Mouse (Mus musculus): ENCODE results near the gene Dppa5a.
"Not testable (repeated sequence)": the region's sequence is repeated elsewhere in the genome, so short reads cannot be mapped to it uniquely, and the experiment has no call there.

Dppa5a gene

DNA sequence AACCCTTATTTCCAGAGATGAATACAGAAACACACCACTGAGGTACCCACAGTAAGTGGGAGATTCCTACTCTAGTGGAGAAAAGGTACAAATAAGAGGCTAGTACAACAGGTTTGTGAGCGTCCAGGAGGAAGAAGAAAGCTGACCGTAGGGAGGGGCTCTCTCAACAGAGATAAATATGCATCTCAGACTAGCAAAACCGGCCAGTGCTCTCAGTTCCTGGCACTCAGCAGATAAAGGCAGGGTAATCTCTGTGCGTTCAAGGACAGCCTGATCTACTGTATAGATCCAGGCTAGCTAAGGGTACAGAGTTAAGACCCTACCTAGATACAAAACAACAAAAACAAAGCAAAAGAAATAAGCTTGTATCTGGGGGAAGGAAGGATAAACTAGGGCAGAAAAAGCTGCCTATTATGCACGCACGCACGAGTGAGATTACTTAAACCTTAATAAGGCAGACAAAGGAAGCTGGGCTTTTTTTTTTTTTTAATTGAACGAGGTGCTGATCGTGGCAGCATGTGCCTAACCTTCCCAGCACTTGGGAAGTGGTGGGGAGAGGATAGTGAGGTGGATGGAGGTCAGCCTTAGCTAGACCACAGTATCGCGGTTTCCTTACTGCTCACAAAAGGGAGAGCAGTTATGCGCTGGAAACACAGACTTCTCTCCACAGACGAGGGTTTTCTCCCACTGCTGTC, 2.0 kb downstream of the Dppa5a start:
- in situ Hi-C loops (cut with MboI, MseI) = loop anchor here (5.0 kb wide), 1 partner anchor 94 kb away; no protein-coding TSS in a partner anchor

DNA sequence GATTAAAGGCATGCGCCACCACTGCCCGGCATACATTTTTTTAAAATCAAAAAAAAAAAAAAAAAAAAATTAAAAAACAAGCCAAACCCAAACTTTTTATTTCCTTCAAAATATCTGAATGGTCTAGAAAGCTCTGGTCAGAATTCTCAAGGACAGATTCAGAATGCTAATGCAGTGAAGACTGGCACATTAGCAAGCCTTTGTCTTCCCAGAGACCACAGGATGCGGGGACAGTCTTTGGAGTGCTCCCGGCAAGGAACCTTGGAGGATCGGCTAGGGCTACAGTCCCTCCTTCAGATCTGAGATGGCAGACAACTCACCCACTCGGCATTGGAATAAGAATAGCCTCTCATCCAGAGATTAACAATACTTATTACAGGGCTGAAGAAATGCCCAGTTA, 3.3 kb downstream of the Dppa5a start:
- in situ Hi-C loops (cut with MboI, MseI) = loop anchor here (5.0 kb wide), 1 partner anchor 92 kb away; no protein-coding TSS in a partner anchor

DNA sequence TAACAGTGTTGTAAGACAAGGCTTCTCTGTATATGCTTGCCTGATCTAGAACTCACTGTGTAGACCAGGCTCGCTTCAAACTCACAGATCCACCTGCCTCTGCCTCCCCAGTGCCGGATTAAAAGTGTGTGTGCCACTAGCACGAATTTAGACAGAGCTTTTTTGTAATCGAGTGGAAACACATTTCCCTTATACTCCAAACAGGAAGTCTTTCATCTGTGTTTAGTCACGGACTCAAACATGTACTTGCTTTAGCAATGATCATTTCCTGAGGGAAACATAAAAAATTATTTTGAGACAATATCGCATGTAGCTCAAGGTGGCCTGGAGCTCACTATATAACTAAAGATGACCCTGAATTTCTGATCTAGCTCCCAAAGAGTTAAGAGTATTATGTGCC, 4.6 kb downstream of the Dppa5a start:
- in situ Hi-C loops (cut with MboI, MseI) = no loop called here

DNA sequence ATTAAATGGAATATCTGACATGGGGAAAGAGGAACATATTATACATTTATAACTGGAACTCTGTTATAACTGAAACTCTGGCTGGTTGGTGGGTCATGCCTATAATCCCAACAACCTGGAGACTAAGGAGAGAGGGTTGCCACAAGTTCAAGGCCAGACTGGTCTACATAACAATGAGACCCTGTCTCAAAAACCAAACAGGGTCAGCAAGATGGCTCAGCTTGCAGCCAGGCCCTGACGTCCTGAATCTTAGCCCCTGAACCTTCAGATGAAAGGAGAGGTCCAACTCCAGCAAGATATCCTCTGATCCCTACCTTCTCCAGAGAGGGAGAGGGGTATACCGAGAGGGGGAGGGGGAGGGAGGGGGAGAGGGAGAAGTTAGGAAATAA, 7.5 kb downstream of the Dppa5a start:
- in situ Hi-C loops (cut with MboI, MseI) = no loop called here

DNA sequence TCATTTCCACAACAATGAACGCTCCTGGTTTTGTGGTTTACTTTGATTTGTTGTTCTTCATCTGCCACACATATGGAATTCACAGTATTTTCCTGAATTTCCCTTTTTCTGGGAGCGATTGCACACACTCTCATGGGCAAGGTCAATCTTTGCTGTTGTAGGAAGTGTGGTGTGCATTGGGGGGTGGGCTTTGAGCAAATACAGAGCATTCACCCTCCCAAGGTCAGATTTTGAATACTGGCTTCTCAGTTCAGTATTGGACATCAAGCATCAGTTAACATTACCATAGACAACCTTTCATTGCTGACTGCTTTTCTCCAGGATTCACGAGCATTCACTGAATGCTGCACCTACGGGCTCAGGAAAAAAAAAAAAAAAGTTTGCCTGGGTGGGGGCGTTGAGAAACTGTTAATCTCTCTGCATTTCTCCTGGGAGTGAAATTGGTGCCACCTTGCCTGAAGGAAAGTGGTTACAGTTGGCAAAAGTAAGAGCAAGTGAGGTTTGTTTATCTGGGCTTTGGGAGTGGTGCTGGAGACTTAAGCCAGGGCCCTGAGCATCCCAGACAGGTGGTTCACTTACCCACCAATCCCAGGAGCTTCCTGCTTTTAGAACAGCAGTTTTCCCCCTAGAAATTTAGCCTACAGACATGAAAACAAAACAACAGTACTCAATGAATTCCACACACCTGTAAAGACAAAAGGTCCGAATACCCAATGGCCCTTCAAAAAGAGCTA, 8.1 kb downstream of the Dppa5a start:
- in situ Hi-C loops (cut with MboI, MseI) = no loop called here

DNA sequence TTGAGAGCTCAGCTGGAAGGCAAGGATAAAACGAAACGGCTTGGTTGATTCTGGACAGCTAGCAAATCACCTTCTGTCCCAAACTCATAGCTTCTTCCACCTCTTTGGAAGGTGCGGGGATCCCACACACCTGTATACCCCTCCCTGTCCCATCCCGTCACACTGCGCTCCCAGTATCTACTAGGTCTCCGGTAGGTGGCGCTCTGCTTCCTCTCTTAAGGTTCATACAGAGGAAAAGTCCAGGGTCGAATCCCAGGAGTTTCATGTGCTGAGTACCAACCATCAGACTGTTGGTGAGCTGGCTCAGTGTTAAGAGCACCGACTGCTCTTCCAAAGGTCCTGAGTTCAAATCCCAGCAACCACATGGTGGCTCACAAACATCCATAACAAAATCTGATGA, 9.9 kb downstream of the Dppa5a start:
- in situ Hi-C loops (cut with MboI, MseI) = no loop called here

DNA sequence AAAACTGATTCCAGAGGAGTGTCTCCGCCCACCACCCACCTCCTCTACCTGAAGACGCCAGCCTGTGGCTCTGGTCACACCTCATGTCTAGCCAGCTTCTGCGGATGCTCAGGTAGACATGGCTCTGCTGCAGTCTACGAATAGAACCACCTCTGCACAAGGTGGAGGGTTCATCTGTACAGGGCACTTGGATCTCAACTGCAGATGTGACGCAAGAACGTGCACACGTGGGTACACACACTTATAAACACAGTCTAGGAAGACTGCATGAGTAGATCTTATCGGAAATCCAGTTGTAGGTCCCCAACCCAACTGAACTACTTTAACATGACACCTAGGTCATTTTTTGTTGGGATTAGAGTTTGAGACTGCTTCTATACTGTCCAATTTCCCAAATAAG, 12.4 kb downstream of the Dppa5a start, which contains the start of gene Gsta2:
Gene Gsta2, minus strand, starts transcription at position 178 of the 400 bp plus-strand sequence.
- in situ Hi-C loops (cut with MboI, MseI) = no loop called here

DNA sequence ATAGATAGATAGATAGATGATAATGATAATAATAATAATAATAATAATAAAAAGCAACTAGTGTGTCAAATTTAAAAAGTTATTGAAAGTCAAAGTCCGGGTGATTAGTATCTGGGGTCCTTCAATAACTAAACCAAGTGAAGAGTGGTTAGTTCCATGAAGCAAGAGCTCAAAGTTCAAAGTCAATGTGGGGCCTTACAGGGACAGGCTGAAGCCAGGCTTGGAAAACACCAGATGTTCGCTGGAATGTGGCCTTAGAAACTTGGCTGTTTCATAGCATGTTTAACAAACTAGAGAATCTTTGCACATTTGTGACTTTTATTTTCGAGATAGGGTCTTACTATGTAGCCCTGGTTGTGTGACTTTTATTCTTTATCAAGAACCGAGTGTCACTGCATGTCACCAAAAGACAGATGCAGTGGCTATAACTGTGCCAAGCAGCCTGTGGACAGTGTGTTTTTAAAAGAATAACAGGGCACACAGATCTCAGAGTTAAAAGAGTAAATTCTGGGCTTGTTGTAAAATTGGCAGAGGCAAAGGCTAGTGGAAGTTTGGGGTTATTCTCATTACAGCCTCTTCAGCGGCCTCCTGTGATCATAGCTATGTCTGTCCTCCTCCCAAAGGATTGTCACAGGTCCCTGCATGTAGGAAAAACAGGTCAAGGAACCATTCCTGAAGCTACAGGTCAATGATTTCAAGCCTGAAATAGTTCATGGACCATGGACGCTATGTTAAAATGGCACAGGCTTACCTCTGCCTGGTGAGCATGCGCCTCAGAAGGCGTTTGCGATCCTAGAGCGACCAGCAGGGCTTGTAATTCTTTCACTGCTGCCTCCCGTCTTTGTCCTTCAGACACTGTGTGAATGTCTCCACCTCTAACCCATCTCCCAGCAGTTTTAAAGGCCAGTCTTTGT, 13.1 kb downstream of the Dppa5a start:
- in situ Hi-C loops (cut with MboI, MseI) = no loop called here

DNA sequence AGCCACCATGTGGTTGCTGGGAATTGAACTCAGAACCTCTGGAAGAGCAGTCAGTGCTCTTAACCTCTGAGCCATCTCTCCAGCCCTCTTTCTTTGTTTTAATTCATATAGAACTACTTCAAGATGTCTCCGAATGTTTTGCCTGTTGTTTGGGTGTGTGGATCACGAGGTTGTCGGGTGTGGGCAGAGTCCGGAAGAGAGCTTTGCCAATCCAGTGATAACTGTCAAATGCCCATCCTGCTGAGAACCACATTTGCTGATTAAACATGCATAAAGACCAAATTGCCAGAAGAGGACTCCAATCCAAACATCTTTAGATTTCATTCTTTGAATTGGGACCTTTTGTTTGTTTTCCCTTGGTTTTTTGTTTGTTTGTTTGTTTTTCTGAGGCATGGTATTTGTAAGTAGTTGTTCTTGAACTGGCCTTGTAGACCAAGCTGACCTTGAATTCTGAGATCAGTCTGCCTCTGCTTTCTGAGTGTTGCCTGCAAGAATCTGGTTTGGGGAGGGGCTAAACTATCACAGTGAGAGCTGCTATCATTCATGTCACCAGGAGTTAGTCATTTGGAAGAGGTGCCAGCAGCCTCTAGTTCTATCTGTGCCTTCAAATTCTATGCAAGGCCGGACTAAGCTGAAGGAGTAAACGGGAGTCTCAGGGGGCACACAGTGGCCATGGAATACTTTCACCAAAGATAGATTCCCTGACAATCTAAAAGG, 16.3 kb downstream of the Dppa5a start:
- in situ Hi-C loops (cut with MboI, MseI) = no loop called here

DNA sequence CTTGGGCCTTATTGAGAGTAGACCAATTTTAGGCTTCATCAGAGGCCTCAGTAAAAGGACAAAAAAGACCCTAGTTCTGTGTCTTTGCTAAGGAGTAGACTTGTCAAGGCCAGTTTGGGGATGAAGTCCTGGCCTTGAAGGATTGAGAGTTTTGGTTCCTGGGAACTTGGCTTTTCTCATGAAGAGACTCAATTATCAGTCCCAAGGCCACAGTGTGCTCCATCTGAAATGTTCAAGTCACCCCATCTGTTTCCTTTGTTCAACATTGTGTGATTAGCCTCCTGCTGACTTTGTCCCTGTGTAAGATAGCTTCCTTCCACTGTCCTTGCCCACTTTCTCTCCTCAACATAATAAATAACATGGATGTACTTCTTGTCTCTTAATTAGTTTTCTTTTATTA, 18.0 kb downstream of the Dppa5a start:
- in situ Hi-C loops (cut with MboI, MseI) = not testable (repeated sequence)

DNA sequence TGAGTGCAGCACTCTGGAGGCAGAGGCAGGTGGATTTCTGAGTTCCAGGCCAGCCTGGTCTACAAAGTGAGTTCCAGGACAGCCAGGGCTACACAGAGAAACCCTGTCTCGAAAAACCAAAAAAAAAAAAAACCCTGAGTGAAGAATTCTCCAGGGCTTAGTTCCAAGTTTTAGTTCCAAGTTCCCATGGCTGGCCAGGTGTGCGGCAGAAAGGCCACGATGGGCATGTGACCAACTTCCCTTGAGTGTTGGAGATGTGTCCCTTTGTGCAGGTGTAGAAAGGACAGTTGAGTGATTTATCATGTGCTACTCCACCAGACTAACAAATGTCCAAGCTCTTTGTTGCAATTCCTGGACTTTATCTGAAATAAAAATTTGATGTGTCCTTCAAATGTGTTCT, 18.8 kb downstream of the Dppa5a start:
- in situ Hi-C loops (cut with MboI, MseI) = not testable (repeated sequence)

DNA sequence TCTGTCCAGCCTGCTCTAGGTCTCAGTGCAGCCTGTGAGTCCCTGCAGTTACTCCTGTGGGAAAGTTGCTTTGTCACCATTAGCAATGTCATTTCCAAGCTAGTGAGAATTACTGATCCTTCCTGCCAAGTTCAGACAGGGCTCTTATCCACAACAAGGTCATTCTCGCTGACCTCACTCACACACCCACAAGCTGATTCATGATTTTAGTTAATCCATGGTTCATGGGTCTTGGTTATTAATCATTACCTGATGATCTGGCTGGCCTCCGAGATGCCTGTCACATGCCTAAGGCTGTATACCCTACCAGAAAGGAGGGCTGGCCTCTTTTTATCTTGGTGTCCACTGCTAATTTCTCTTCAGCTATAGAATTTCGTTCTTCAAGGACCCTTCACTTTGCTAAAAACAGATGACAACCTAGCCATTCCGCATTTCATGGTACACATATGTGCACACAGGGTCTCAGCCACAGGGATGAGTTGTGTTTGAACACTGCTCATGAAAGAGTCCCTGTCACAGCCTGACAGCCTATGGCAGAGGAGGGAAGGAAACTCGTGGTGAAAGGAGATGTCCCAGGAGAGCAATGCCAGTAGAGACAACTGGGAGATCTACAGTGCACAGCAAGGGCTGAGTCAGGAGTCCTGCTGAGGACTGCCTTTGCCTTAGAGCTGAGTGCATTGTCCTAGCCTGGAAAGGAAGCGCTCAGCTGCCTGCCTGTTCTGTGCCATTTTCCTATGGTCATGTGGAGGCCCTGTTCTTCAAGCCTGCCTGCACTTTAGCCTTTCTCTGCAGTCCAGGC, 19.6 kb downstream of the Dppa5a start:
- in situ Hi-C loops (cut with MboI, MseI) = not testable (repeated sequence)

DNA sequence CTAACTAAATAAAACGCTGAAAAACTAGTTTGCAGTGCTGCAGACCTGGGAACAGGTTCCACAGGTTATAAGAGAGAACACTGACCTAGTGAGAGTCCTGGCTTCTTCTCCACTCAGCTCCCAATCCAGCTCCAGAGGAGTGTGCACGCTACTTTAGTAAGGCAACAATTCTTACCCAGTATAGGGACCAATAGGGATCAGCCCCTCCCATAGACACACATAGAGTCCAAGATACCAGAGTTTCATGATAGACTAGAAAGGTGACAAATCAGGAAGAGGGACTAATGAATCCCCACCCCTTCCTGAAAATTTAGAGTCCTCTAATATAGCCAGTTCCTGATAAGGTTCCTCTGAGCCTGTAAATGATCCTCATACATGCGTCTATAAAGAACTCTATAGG, 21.0 kb downstream of the Dppa5a start:
- in situ Hi-C loops (cut with MboI, MseI) = no loop called here

DNA sequence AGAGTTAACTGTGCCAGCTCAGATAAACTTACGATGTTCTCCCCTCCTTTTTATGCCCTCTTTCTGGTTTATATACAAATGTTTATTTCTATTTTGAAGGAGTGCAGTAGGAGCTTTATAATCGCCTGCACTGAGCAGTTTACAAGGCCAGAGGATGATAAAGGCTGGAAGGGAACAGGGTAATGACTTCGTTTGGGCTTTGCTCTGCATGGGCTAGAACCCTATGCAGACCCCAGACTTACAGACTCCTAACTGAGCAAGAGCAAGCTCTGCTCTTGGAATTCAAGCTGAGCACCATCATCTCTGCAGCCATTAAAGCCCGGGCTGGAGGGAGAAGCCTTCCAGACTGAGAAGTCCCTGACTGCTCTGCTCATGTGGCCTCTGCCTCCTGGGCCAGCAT, 22.7 kb downstream of the Dppa5a start:
- in situ Hi-C loops (cut with MboI, MseI) = not testable (repeated sequence)

DNA sequence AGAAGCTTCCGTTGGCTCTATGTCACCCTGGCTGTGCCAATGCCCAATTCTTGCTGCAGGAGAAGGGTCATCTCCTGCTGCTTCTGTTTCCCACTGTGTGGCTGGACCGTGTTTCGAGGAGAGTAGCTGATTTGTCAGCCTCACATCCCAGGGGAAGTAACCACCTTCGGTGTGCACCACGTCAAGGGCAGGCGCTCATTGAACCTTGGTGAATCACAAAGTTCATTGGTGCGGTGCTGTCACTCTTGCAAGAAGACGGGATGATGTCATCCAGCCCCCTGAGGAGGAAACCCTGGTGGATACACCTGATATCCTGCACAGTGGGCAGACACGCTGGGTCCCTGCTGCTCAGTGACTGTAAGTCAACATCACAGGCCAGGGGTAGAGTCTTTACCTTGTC, 24.9 kb downstream of the Dppa5a start:
- in situ Hi-C loops (cut with MboI, MseI) = not testable (repeated sequence)

DNA sequence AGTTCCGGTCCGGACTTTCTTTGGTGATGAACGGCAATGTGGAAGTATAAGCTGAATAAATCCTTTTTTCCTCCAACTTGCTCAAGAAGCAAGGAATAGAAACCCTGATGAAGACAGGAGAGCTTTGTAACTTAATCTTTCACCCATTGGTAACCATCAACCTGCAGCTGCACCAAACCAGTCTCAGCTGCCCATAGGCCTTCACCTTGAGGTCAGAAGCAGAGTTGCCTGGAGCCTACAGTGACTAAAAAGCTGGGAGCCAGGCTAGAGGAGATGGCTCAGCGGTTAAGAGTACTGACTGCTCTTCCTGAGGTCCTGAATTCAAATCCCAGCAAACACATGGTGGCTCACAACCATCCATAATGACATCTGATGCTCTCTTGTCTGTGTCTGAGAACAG, 25.5 kb downstream of the Dppa5a start:
- in situ Hi-C loops (cut with MboI, MseI) = not testable (repeated sequence)

DNA sequence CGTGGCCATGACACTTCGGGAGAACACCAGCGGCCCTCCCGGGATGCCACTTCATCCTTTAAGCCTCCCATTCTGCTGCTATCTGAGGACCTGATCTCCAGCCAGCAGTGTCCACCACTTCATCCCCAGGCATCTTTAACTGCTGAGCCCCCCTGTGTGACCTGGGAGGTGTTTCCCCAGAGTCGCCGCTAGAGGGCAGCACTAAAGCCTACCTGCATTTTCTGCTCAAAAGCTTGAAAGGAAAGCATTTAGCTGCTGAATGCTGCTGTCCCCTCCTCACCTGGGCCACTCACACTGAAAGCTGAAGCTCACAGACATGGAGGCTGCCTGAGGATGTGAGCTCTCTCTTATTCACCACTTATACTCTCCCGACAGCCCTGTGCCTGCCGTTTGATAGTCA, 27.7 kb downstream of the Dppa5a start:
- in situ Hi-C loops (cut with MboI, MseI) = not testable (repeated sequence)

DNA sequence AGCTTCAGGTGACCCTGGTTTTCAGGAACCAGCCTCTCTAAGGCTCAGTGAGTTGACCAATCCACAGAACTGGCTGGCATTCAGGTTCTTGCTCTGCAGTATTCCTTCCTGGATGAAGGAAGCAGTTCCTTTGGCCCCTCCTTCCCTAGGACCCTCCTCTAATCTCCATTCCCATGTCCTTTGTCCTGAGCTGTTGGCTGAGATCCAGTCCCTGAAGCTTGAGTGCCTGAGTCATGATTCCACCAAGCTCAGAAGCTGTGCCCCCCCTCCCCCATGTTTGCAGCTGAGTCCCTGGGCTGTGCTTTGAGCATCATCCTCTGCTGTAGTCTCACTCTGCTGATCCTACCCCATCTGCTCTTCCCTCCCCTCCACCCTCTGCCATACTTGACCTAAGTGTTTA, 30.9 kb downstream of the Dppa5a start:
- in situ Hi-C loops (cut with MboI, MseI) = loop anchor here (10.0 kb wide), 1 partner anchor 1118 kb away; no protein-coding TSS in a partner anchor

DNA sequence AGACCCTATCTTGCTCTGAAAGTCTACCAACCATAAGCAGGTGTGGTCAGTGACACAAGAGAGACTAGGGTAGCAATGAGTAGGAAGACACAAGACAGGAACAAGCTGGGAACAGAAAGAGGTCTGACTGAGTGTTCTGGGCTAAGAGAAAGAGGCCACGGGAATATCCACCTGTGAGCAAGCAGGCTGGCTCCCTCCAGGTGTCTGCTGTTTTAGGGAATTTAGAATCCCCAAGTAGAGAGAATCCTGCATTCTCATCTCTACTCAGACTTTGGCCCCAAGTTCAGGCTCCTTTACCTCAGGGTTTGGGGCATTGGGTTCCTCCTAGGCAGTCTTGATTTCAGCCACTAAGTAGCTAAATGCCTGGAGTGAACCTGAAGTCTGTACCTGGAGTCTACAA, 40.7 kb downstream of the Dppa5a start, which contains the start of gene Omt2b:
Gene Omt2b, plus strand, starts transcription at position 301 of the 400 bp plus-strand sequence.
- in situ Hi-C loops (cut with MboI, MseI) = not testable (repeated sequence)

DNA sequence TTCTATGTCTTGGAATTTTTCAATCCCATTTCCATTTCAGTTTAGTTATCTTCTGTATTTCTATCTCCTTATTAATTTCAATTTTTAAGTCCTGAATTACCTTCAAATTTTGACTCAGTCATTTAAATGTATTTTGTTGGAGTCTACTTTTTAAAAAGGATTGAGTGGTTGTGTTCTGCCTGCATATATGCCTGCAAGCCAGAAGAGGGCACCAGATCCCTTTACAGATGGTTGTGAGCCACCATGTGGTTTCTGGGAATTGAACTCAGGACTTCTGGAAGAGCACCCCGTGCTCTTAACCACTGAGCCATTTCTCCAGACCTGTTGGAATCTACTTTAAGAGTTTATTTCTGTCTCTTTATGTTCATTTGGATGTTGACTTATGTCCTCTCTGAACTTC, 48.5 kb downstream of the Dppa5a start:
- in situ Hi-C loops (cut with MboI, MseI) = no loop called here

Data from regulatory T cell (primary cell).